Mouse (Mus musculus): ENCODE measurements around the gene Srd5a1. TPM values are rescaled to one million over a fixed set of nuclear protein-coding genes. Genes with fewer than 3 reads are reported as not detected.
A peak's percentile ranks its signal among the peaks of the same experiment; 100 is the strongest.

Srd5a1 gene
- total and polyA plus RNA-seq, 3 experiments: 7.7 to 10.5 TPM; not detected in 1

DNA sequence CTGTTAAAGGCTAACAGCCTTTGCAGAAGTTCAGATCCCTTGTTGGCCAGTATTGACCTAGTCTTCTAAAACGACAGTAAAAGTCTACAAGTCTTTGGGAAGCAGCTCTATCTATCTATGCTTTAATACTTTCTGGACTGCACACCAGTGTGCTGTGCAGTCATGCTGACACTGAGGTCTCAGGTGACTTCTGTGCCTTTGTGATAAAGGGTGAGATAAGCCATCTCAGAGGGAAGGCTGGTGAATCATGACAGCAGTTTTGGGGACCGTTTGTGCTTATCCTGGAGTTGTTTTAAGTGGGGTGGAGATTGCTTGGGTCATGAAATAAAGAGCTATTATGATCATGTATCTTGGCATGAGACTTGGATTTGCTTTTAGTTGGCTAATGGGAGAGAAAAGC lies 22.7 kb upstream of the Srd5a1 start:
- TF ChIP-seq MYB (IDR thresholded peaks at IDR 0.05; ENCODE audit: low read depth, low read length) (0 out of 2 replicates have a peak, but pooled peaks have one; percentile 43), ZMIZ1 (IDR thresholded peaks at IDR 0.05; ENCODE audit: low read depth, low read length) (no peak), MAZ (IDR thresholded peaks at IDR 0.05; ENCODE audit: low read depth, low read length) (no peak), ZKSCAN1 (IDR thresholded peaks at IDR 0.05; ENCODE audit: low read depth, low read length) (no peak), GABPA (IDR thresholded peaks at IDR 0.05; ENCODE audit: low read depth, low read length) (no peak), TCF12 (IDR thresholded peaks at IDR 0.05; ENCODE audit: low read depth, low read length) (peak; percentile 83), GATA1 (IDR thresholded peaks at IDR 0.05; ENCODE audit: low read depth, low read length) (peak; percentile 81), EP300 (IDR thresholded peaks at IDR 0.05; ENCODE audit: low read depth in 1 of 2, low read length in 2 of 2) (peak; percentile 71 to 83), HCFC1 (IDR thresholded peaks at IDR 0.05; ENCODE audit: low read depth, low read length) (no peak), KAT2A (conservative IDR thresholded peaks at IDR 0.05; ENCODE audit: low read depth, low read length) (no peak), SMC3 (IDR thresholded peaks at IDR 0.05; ENCODE audit: low read depth, low read length) (no peak), ZNF384 (IDR thresholded peaks at IDR 0.05; ENCODE audit: low read depth, low read length) (no peak), MYC (IDR thresholded peaks at IDR 0.05; ENCODE audit: low read depth, low read length) (no peak), BHLHE40 (IDR thresholded peaks at IDR 0.05; ENCODE audit: borderline replicate concordance, low read depth, low read length) (peak; percentile 78), MEF2A (IDR thresholded peaks at IDR 0.05; ENCODE audit: extremely low read depth, insufficient replicate concordance, low read depth, low read length, poor library complexity, severe bottlenecking) (no peak), UBTF (IDR thresholded peaks at IDR 0.05; ENCODE audit: borderline replicate concordance, insufficient read depth, low read depth, low read length) (no peak), NELFE (IDR thresholded peaks at IDR 0.05; ENCODE audit: low read depth, low read length) (no peak), RCOR1 (IDR thresholded peaks at IDR 0.05; ENCODE audit: low read depth, low read length) (peak; percentile 39; the same call in 1 of the 2 replicates), MAX (IDR thresholded peaks at IDR 0.05; ENCODE audit: low read length) (no peak), RAD21 (IDR thresholded peaks at IDR 0.05; ENCODE audit: low read depth, low read length) (no peak), ELF1 (IDR thresholded peaks at IDR 0.05; ENCODE audit: low read depth, low read length) (no peak), JUND (IDR thresholded peaks at IDR 0.05; ENCODE audit: low read depth, low read length) (no peak), TAL1 (IDR thresholded peaks at IDR 0.05; ENCODE audit: low read length) (peak; percentile 30; the same call in 1 of the 2 replicates), TBP (IDR thresholded peaks at IDR 0.05; ENCODE audit: low read depth, low read length) (no peak), ZC3H11A (IDR thresholded peaks at IDR 0.05; ENCODE audit: low read depth, low read length) (no peak), SIN3A (IDR thresholded peaks at IDR 0.05; ENCODE audit: low read length) (peak; percentile 33; the same call in 1 of the 2 replicates), USF1 (IDR thresholded peaks at IDR 0.05; ENCODE audit: low read depth, low read length) (peak; percentile 40; the same call in 1 of the 2 replicates), MAFK (IDR thresholded peaks at IDR 0.05; ENCODE audit: borderline replicate concordance, low read depth, low read length) (no peak), ETS1 (IDR thresholded peaks at IDR 0.05; ENCODE audit: low read depth, low read length) (peak; percentile 72), POLR2AphosphoS5 (IDR thresholded peaks at IDR 0.05; ENCODE audit: borderline replicate concordance, low read depth, low read length) (no peak), USF2 (IDR thresholded peaks at IDR 0.05; ENCODE audit: borderline replicate concordance in 1 of 2, insufficient read depth in 1 of 2, low read depth in 1 of 2, low read length in 2 of 2) (no peak), CTCF (IDR thresholded peaks at IDR 0.05 in 2 of 3, conservative IDR thresholded peaks at IDR 0.05 in 1 of 3; ENCODE audit: control insufficient read depth in 1 of 3, insufficient read depth in 1 of 3, low read depth in 2 of 3, low read length in 3 of 3, poor library complexity in 1 of 3, severe bottlenecking in 1 of 3) (no peak), CHD1 (IDR thresholded peaks at IDR 0.05; ENCODE audit: low read depth, low read length) (no peak), MXI1 (IDR thresholded peaks at IDR 0.05; ENCODE audit: low read depth, low read length) (no peak), NRF1 (IDR thresholded peaks at IDR 0.05; ENCODE audit: insufficient read depth, low read depth, low read length, poor library complexity, severe bottlenecking) (no peak)
- H3K9me3 ChIP-seq (replicated peaks; ENCODE audit: insufficient read depth, low read length): no peaks in the 10 kb centered on the region
- no peak overlapping the region for H3K9ac ChIP-seq (ENCODE audit: control insufficient read depth, low read depth, low read length, poor library complexity, severe bottlenecking)
- no peak overlapping the region for H3K4me3 ChIP-seq (ENCODE audit: control insufficient read depth in 1 of 2, insufficient read depth in 1 of 2, low read depth in 2 of 2, low read length in 2 of 2)
- no peaks in the 10 kb centered on the region for H3K27me3 ChIP-seq (ENCODE audit: control insufficient read depth in 1 of 2, insufficient read depth in 2 of 2, low read length in 2 of 2)
- DNase-seq (ENCODE audit: low read depth, low spot score): no peak
- H3K27ac ChIP-seq (ENCODE audit: control insufficient read depth, low read depth, low read length): peak overlapping the region; percentile 31; the same call in 1 of the 2 replicates
- H3K36me3 ChIP-seq (ENCODE audit: control insufficient read depth in 1 of 2, insufficient read depth in 2 of 2, low read length in 2 of 2): peaks cover 20 to 21% of the 10 kb centered on the region in 2 experiments
- H3K4me1 ChIP-seq (ENCODE audit: control insufficient read depth in 1 of 2, insufficient read depth in 2 of 2, low read length in 2 of 2): peaks cover 2 to 17% of the 10 kb centered on the region in 2 experiments
- peaks cover 3% of the 10 kb centered on the region; the same call in 1 of the 2 replicates for H3K79me2 ChIP-seq (ENCODE audit: control insufficient read depth, insufficient read depth, low read length, poor library complexity)
